Mouse (Mus musculus): ENCODE measurements around the gene Wdr93. TPM values are rescaled to one million over a fixed set of nuclear protein-coding genes. Genes with fewer than 3 reads are reported as not detected.

Gene Wdr93
- total RNA-seq, 1 experiment: 0.71 TPM

- no peak within 1 kb of the TSS for H3K4me3 ChIP-seq (ENCODE audit: insufficient read depth in 1 of 2, low read depth in 1 of 2, low read length in 2 of 2, poor library complexity in 1 of 2, severe bottlenecking in 1 of 2)
- no peak within 1 kb of the TSS for H3K9ac ChIP-seq (ENCODE audit: insufficient read depth, low read depth, low read length, poor library complexity, severe bottlenecking)
- peaks cover 4% of the 10 kb centered on the region; the same call in 1 of the 2 replicates for H3K36me3 ChIP-seq (ENCODE audit: control insufficient read depth, insufficient read depth, low read length, poor library complexity, severe bottlenecking)
- in situ Hi-C loops (cut with MboI; ENCODE audit: low sequenced_read_pairs in 2 of 2, unreplicated experiment in 2 of 2): no loop called here
- no peaks in the 10 kb centered on the region for H3K9me3 ChIP-seq (ENCODE audit: control insufficient read depth, insufficient read depth, low read depth, low read length)
- H3K27ac ChIP-seq (ENCODE audit: insufficient read depth, low read depth, low read length, poor library complexity, severe bottlenecking): no peak within 1 kb of the TSS
- no peak for DNase-seq (ENCODE audit: low read depth, low spot score)
- TF ChIP-seq MAFK (IDR thresholded peaks at IDR 0.05; ENCODE audit: insufficient read depth, low read depth, low read length): no peak
- no peak for TF ChIP-seq ZNF384 (IDR thresholded peaks at IDR 0.05; ENCODE audit: low read depth, low read length)
- no peak for TF ChIP-seq ZC3H11A (IDR thresholded peaks at IDR 0.05; ENCODE audit: borderline replicate concordance, low read depth, low read length)
- TF ChIP-seq HCFC1 (IDR thresholded peaks at IDR 0.05; ENCODE audit: borderline replicate concordance, insufficient read depth, low read length): no peak
- TF ChIP-seq CHD2 (IDR thresholded peaks at IDR 0.05; ENCODE audit: low read depth, low read length): no peak
- no peaks in the 10 kb centered on the region; a peak in 1 of 4 replicates for H3K4me1 ChIP-seq (ENCODE audit: control insufficient read depth in 2 of 2, insufficient read depth in 2 of 2, low read length in 2 of 2, poor library complexity in 1 of 2)
These were observed 10.3 kb upstream of the Wdr93 start, which contains the start of gene Plin1 for GRCm38 (mm10) chr7:79732622-79733021. TSS of gene Plin1 (minus strand) at chr7:79732903.

DNA sequence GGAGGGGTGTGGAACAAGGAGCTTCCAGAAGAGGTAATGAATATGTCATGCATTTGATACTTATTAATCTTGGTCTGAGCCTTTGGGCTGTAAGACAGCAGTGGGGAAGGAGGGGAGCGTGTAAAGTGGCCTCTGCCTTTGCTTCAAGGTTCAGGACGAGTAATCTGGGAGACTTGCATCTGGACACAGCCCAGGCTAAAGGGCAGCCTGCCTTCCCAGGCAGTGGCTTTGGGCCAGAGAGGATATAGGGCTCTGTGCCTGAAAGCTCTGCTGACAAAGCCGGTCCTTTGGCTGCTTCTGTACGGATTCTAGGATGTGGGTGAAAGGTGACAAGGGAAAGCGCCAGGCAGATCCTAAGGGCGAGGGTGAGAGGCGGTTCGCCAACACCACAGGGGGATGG lies 8.4 kb upstream of the Wdr93 start:
- Histone ChIP-seq H3K4me3 (ENCODE audit: insufficient read depth in 1 of 2, low read depth in 1 of 2, low read length in 2 of 2, poor library complexity in 1 of 2, severe bottlenecking in 1 of 2) (no peak overlapping the region), H3K36me3 (ENCODE audit: control insufficient read depth, insufficient read depth, low read length, poor library complexity, severe bottlenecking) (peaks cover 6% of the 10 kb centered on the region; the same call in 1 of the 2 replicates), H3K9ac (ENCODE audit: insufficient read depth, low read depth, low read length, poor library complexity, severe bottlenecking) (no peak overlapping the region), H3K4me1 (ENCODE audit: control insufficient read depth in 2 of 2, insufficient read depth in 2 of 2, low read length in 2 of 2, poor library complexity in 1 of 2) (no peaks in the 10 kb centered on the region; a peak in 1 of 4 replicates), H3K27ac (ENCODE audit: insufficient read depth, low read depth, low read length, poor library complexity, severe bottlenecking) (no peak overlapping the region), H3K9me3 (ENCODE audit: control insufficient read depth, insufficient read depth, low read depth, low read length) (no peaks in the 10 kb centered on the region)
- in situ Hi-C loops (cut with MboI; ENCODE audit: low sequenced_read_pairs in 2 of 2, unreplicated experiment in 2 of 2): no loop called here
- no peak for DNase-seq (ENCODE audit: low read depth, low spot score)
- no peak for TF ChIP-seq ZNF384 (IDR thresholded peaks at IDR 0.05; ENCODE audit: low read depth, low read length)
- TF ChIP-seq CHD2 (IDR thresholded peaks at IDR 0.05; ENCODE audit: low read depth, low read length): no peak
- no peak for TF ChIP-seq MAFK (IDR thresholded peaks at IDR 0.05; ENCODE audit: insufficient read depth, low read depth, low read length)
- TF ChIP-seq ZC3H11A (IDR thresholded peaks at IDR 0.05; ENCODE audit: borderline replicate concordance, low read depth, low read length): no peak

DNA sequence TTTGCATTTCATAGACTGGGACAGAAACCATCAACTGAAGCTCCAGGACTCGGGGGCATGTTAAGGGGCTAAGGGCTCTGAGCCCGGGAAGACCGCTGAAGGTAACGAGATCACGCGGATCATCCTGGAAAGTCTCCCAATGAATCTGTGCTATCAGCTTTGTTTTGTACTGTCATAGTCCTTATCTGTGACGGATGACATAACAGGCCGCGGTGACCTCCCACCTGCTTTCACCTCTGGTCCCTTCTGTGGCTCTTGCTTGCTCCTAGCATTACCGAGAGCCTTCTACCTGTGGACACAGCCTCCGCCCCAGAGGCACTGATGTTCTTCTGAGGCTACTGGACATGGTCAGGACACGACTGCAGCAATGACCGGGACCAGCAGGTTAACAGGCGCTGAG lies 6.5 kb upstream of the Wdr93 start:
- Histone ChIP-seq H3K9ac (ENCODE audit: insufficient read depth, low read depth, low read length, poor library complexity, severe bottlenecking) (no peak overlapping the region), H3K36me3 (ENCODE audit: control insufficient read depth, insufficient read depth, low read length, poor library complexity, severe bottlenecking) (peaks cover 6% of the 10 kb centered on the region; the same call in 1 of the 2 replicates), H3K27ac (ENCODE audit: insufficient read depth, low read depth, low read length, poor library complexity, severe bottlenecking) (no peak overlapping the region), H3K9me3 (ENCODE audit: control insufficient read depth, insufficient read depth, low read depth, low read length) (no peaks in the 10 kb centered on the region), H3K4me1 (ENCODE audit: control insufficient read depth in 2 of 2, insufficient read depth in 2 of 2, low read length in 2 of 2, poor library complexity in 1 of 2) (no peaks in the 10 kb centered on the region), H3K4me3 (ENCODE audit: insufficient read depth in 1 of 2, low read depth in 1 of 2, low read length in 2 of 2, poor library complexity in 1 of 2, severe bottlenecking in 1 of 2) (no peak overlapping the region)
- no peak for TF ChIP-seq CHD2 (IDR thresholded peaks at IDR 0.05; ENCODE audit: low read depth, low read length)
- TF ChIP-seq HCFC1 (IDR thresholded peaks at IDR 0.05; ENCODE audit: borderline replicate concordance, insufficient read depth, low read length): no peak
- TF ChIP-seq MAFK (IDR thresholded peaks at IDR 0.05; ENCODE audit: insufficient read depth, low read depth, low read length): no peak
- TF ChIP-seq ZNF384 (IDR thresholded peaks at IDR 0.05; ENCODE audit: low read depth, low read length): no peak
- in situ Hi-C loops (cut with MboI; ENCODE audit: low sequenced_read_pairs in 2 of 2, unreplicated experiment in 2 of 2): no loop called here
- no peak for DNase-seq (ENCODE audit: low read depth, low spot score)

GRCm38 (mm10) chr7:79738913-79739312 lies 4.0 kb upstream of the Wdr93 start:
- Histone ChIP-seq H3K9ac (ENCODE audit: insufficient read depth, low read depth, low read length, poor library complexity, severe bottlenecking) (no peak overlapping the region), H3K27ac (ENCODE audit: insufficient read depth, low read depth, low read length, poor library complexity, severe bottlenecking) (no peak overlapping the region), H3K4me3 (ENCODE audit: insufficient read depth in 1 of 2, low read depth in 1 of 2, low read length in 2 of 2, poor library complexity in 1 of 2, severe bottlenecking in 1 of 2) (no peak overlapping the region), H3K36me3 (ENCODE audit: control insufficient read depth, insufficient read depth, low read length, poor library complexity, severe bottlenecking) (peaks cover 6% of the 10 kb centered on the region; the same call in 1 of the 2 replicates), H3K9me3 (ENCODE audit: control insufficient read depth, insufficient read depth, low read depth, low read length) (no peaks in the 10 kb centered on the region), H3K4me1 (ENCODE audit: control insufficient read depth in 2 of 2, insufficient read depth in 2 of 2, low read length in 2 of 2, poor library complexity in 1 of 2) (no peaks in the 10 kb centered on the region)
- in situ Hi-C loops (cut with MboI; ENCODE audit: low sequenced_read_pairs in 2 of 2, unreplicated experiment in 2 of 2): no loop called here
- TF ChIP-seq ZC3H11A (IDR thresholded peaks at IDR 0.05; ENCODE audit: borderline replicate concordance, low read depth, low read length) (no peak), HCFC1 (IDR thresholded peaks at IDR 0.05; ENCODE audit: borderline replicate concordance, insufficient read depth, low read length) (no peak), MAFK (IDR thresholded peaks at IDR 0.05; ENCODE audit: insufficient read depth, low read depth, low read length) (no peak), CHD2 (IDR thresholded peaks at IDR 0.05; ENCODE audit: low read depth, low read length) (no peak), ZNF384 (IDR thresholded peaks at IDR 0.05; ENCODE audit: low read depth, low read length) (no peak)
- DNase-seq (ENCODE audit: low read depth, low spot score): no peak

DNA sequence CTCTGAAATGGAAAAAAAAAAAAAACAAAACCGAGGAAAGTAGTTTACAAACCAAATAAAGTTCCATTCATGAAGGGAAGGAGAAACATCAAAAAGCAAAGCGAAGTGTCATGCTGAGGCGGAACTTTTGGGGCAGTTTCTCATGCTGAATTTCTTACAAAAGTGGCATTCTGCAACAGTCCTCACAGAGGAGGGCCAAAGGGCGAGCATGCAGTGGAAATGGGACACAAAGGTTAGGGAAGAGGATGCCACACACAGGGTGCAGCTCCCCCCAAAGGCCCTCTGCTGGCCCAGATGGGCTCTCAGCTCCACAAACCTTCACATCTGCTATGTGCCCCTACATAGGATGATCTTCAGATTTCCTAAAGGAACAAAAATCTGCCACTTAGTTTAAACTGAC lies 2.7 kb upstream of the Wdr93 start:
- in situ Hi-C loops (cut with MboI; ENCODE audit: low sequenced_read_pairs in 2 of 2, unreplicated experiment in 2 of 2): no loop called here

More for the DNA sequence above, 2.7 kb upstream of the Wdr93 start:
- H3K4me3 ChIP-seq (ENCODE audit: insufficient read depth in 1 of 2, low read depth in 1 of 2, low read length in 2 of 2, poor library complexity in 1 of 2, severe bottlenecking in 1 of 2): no peak overlapping the region
- no peak overlapping the region for H3K27ac ChIP-seq (ENCODE audit: insufficient read depth, low read depth, low read length, poor library complexity, severe bottlenecking)
- no peak for DNase-seq (ENCODE audit: low read depth, low spot score)
- no peaks in the 10 kb centered on the region for H3K9me3 ChIP-seq (ENCODE audit: control insufficient read depth, insufficient read depth, low read depth, low read length)
- TF ChIP-seq ZNF384 (IDR thresholded peaks at IDR 0.05; ENCODE audit: low read depth, low read length) (no peak), HCFC1 (IDR thresholded peaks at IDR 0.05; ENCODE audit: borderline replicate concordance, insufficient read depth, low read length) (no peak), ZC3H11A (IDR thresholded peaks at IDR 0.05; ENCODE audit: borderline replicate concordance, low read depth, low read length) (no peak), CHD2 (IDR thresholded peaks at IDR 0.05; ENCODE audit: low read depth, low read length) (no peak), MAFK (IDR thresholded peaks at IDR 0.05; ENCODE audit: insufficient read depth, low read depth, low read length) (no peak)
- no peaks in the 10 kb centered on the region for H3K4me1 ChIP-seq (ENCODE audit: control insufficient read depth in 2 of 2, insufficient read depth in 2 of 2, low read length in 2 of 2, poor library complexity in 1 of 2)
- H3K9ac ChIP-seq (ENCODE audit: insufficient read depth, low read depth, low read length, poor library complexity, severe bottlenecking): no peak overlapping the region
- peaks cover 6% of the 10 kb centered on the region; the same call in 1 of the 2 replicates for H3K36me3 ChIP-seq (ENCODE audit: control insufficient read depth, insufficient read depth, low read length, poor library complexity, severe bottlenecking)

Measured in ES-E14 (cell line).